Mouse (Mus musculus) frontal cortex, postnatal 14 days (tissue): Measurements from ENCODE around the gene Tor4a.

ENCODE experiments used
- DNase-seq, 2 experiments: peaks; one replicate each; pipeline ENCODE4 v3.0.0; 2022; ENCODE audit warnings: low spot score in 2 of 2

Tor4a gene

GRCm38 (mm10) chr2:25187841-25188240 is 8.8 kb downstream of the Tor4a start:
- no peak for DNase-seq

GRCm38 (mm10) chr2:25186575-25186930 is 10.1 kb downstream of the Tor4a start:
- no peak for DNase-seq

DNA sequence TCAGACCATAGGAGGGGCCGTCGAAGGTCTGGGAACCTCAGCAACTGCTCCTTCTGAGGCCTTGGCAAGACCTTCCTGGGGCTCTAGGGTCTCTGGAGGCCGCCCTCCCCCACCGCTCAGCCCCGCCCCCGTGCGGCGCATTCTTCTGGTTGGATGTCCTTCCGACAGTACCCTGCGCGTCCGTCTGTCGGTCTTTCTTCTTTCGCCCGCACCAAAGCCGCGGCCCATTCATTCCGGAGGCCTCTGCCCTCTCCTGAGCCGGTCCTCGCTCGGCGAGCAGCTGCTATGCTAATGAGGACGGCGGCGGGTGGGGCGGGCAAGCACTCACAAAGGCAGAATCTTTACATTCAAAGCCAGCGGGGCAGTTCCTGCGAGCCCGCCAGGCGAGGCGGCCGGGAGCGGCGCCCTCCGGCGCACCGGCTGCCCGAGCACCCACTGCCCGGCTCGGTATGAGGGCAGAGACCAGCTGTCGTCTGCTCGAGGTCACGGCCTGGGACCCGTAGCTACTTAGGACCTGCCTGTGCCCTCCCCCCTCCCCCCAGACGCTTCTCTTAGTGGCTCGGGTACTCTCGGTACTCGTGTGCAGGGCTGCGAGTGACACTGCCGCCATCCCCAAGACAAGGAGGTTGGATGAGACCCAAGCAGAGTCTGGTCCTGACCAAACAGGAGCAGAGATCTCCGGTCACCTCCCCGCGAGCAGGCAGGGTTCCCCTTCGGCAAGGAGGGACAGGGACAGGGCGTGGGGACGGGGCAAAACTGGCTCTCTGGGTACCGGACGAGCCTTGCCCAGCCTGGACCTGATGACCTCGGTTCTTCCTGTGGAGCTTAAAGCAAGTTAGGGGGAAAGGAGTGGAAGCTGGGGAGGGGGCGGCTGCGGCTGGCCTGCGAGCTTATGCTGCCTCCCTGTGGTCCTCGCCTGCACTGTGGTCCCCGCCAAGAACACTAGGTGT is 10.8 kb downstream of the Tor4a start:
- peak in 1 of 2 experiments; percentile 52 for DNase-seq

DNA sequence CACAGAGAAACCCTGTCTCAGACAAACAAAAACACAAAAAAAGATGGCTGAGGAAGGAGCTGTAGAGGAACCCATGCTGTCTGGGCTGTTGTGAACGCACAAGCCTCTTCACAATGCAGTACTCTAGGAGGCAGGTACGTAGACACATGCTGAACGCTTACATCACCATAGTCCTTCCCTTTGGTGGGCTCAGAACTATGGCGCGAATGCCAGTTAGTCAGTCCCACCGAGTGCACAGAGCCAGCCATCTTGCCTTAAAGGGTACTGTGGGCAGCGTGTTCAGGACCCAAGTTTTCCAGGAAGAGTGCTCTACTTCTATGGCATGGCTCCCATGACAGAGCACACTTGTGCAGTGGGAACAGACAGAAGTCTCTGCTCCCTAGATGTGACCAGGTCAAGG is 12.2 kb downstream of the Tor4a start:
- no peak for DNase-seq

DNA sequence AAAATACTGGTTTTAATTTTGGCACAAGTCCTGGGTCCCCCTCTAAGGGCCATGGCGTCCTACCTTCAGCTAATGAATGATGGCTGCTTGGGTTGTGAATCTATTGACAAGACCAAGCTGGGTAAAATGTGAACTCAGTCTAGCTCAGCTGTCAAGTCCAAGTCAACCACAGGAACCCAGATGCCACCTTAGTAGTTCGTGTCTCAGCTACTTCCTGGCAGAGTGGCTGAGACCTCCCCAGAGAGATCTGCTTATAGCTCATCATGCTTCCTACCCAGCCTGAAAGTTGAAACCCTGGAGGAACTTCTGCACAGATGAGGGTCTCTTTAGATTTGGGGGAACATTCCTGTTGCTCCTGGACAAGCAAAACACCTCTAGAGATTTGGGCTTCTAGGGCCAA is 13.3 kb downstream of the Tor4a start:
- no peak for DNase-seq

DNA sequence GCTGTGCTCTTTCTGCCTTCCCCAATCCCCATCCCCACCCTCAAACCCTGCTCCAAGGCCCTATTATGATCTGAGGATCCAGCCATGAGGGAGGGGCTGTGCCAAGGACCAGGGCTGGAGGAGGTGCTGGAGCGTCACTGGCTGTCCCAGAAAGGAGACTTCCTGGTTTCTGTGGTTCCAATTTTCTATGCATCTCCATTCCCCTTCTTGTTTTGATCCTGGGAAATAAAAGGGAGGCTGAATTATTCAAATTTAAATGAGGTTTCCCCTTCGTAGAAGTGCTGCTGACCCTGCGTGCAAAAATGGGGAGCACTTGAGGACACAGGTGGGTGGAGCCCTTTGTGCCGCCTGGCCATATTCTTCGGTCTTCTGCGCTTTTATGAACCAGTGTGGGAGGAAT is 14.0 kb downstream of the Tor4a start:
- DNase-seq, result peak in 1 of 2 experiments; percentile 35

DNA sequence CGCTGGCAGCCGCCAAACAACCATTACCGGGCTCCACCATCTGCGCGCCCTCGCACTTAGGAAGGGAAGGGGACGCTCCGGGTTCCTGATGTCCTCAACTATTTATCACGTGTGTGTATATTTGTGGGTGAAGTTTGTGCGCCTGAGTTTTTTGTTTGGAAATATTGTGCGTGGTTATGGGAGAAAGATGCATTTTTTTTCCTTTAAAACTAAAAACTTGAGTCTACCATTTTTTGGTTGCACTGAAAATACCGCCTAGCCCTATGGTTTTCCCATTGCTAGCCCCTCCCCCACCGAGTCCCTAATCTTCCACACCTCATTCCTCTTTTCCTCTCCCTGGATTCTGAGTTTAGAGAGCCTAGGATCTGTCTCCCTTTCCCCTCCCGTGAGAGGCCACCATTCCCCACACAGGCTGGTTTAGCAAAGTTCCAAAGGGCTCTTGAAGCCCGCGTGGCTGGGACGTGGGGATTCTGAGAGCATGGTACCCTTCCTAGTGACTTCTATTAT is 14.7 kb downstream of the Tor4a start:
- no peak for DNase-seq

GRCm38 (mm10) chr2:25180973-25181890 is 15.5 kb downstream of the Tor4a start:
- peak in 1 of 2 experiments; percentile 30 for DNase-seq

DNA sequence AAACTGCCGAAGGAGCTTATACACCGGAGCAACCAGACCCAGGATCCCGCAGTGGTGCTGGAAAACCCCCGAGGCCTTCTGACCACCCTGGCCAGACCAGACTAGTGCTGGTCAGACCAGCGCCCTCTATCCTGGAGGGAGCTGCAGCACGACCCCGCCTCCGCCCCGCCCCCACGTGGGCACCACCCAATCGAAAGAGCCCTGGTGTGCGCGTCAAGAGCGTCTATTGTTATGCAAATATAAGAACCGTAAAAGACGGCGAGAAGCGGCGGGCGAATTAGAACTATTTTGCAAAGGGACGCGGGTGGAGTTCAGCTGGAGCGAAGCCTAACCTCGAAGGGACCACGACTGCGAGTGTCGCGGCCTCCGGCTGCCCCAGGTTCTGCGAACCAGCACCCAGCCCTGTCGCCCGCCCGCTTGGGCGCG is 16.2 kb downstream of the Tor4a start, which contains the start of gene Nrarp:
TSS of gene Nrarp (plus strand) at position 281 of the 426 bp plus-strand sequence.
- peak; percentile 93 for DNase-seq

GRCm38 (mm10) chr2:25179566-25180217 is 17.0 kb downstream of the Tor4a start:
- no peak for DNase-seq

GRCm38 (mm10) chr2:25178285-25178972 is 18.3 kb downstream of the Tor4a start:
- peak in 1 of 2 experiments; percentile 46 for DNase-seq

- peak in 1 of 2 experiments; percentile 34 for DNase-seq
Observed at GRCm38 (mm10) chr2:25177685-25178084, 19.0 kb downstream of the Tor4a start.

DNA sequence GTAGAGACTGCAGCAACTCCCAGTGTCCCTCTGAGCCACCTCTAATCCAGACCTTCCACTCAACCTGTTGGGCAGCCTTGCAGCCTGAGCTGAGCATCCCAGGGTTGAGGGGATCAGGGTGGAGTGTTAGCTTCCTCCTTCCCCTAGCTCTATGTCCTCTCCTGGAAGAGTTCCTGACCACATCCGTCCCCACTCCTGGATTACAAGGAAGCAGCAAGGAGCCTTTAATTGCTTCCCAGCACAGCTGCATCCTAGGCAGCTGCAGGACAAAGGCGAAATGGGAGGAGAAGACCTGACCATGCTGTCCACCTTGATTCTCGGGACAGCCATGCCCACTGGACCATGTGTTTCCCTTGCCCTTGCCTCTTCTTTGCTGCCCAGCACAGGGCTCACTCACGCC is 19.6 kb downstream of the Tor4a start:
- DNase-seq, result no peak

- no peak for DNase-seq
Observed at GRCm38 (mm10) chr2:25176573-25176972, 20.1 kb downstream of the Tor4a start.

- DNase-seq, result no peak
Observed at GRCm38 (mm10) chr2:25175690-25176078, 21.0 kb downstream of the Tor4a start.

GRCm38 (mm10) chr2:25174866-25175689 is 21.6 kb downstream of the Tor4a start:
- no peak for DNase-seq

GRCm38 (mm10) chr2:25173821-25174220 is 22.9 kb downstream of the Tor4a start:
- DNase-seq, result no peak

DNA sequence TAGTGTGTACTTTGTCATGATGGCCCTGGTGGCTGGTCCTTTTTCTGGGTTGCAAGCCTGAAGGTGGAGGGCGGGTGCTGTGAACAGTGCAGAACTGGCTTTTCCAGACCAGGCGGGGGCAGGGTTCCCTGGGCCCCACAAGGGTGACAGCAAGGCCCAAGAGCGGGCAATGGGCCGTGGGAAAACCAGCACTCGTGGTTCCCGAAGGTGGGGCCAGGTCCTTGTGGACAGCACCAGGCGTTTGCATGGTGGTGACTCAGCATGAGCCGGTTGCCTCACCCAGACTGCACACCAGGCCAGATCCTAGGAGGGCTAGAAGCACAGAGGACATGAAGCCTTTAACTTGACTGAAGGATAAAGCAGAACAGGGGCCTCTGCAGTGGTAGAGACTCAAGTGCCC is 24.1 kb downstream of the Tor4a start:
- DNase-seq, result no peak

- no peak for DNase-seq
Observed at GRCm38 (mm10) chr2:25171769-25172153, 24.9 kb downstream of the Tor4a start.

- no peak for DNase-seq
Observed at GRCm38 (mm10) chr2:25171101-25171768, 25.5 kb downstream of the Tor4a start.
